Mouse (Mus musculus) thymus, adult 2 months (tissue): ENCODE measurements around the gene Ccdc162. TPM values are rescaled to one million over a fixed set of nuclear protein-coding genes. Genes with fewer than 3 reads are reported as not detected.
A peak's percentile ranks its signal among the peaks of the same experiment; 100 is the strongest.
"Not testable (repeated sequence)": the region's sequence is repeated elsewhere in the genome, so short reads cannot be mapped to it uniquely, and the experiment has no call there.

Experiments used
- DNase-seq: peaks from one replicate; pipeline ENCODE4 v3.0.0; 2021
- H3K27ac ChIP-seq: fragments of 200-500 bp; 2 replicates; pipeline ENCODE4 v1.5.1; 2012; ENCODE audit warnings: low read length, control low read depth; ENCODE audit not compliant: control insufficient read depth, insufficient read depth
- H3K27me3 ChIP-seq: fragments of 200-500 bp; 2 replicates; pipeline ENCODE4 v1.6.1; 2012; ENCODE audit warnings: mild to moderate bottlenecking, low read length, moderate library complexity, mixed read lengths; ENCODE audit not compliant: control insufficient read depth, insufficient read depth
- H3K36me3 ChIP-seq: fragments of 200-500 bp; 2 replicates; pipeline ENCODE4 v1.6.1; 2012; ENCODE audit warnings: mild to moderate bottlenecking, low read length, moderate library complexity; ENCODE audit not compliant: control insufficient read depth, insufficient read depth
- H3K4me1 ChIP-seq: fragments of 200-500 bp; replicated peaks from 2 replicates; pipeline ENCODE4 v1.6.1; 2012; ENCODE audit warnings: low read length; ENCODE audit not compliant: control insufficient read depth, insufficient read depth
- H3K4me3 ChIP-seq: fragments of 200-500 bp; 2 replicates; pipeline ENCODE4 v1.5.1; 2012; ENCODE audit warnings: mild to moderate bottlenecking, low read length, control low read depth, moderate library complexity; ENCODE audit not compliant: control insufficient read depth, insufficient read depth
- CTCF ChIP-seq: fragments of 200-500 bp; IDR thresholded peaks from 2 replicates; pipeline ENCODE4 v1.5.1; 2012; ENCODE audit warnings: mild to moderate bottlenecking, control low read depth, low read length, moderate library complexity, borderline replicate concordance; ENCODE audit not compliant: control insufficient read depth, poor library complexity, insufficient read depth; ENCODE audit errors: extremely low read depth
- POLR2A ChIP-seq: fragments of 200-500 bp; IDR thresholded peaks from 2 replicates; pipeline ENCODE4 v1.6.1; 2012; ENCODE audit warnings: mild to moderate bottlenecking, low read length, control low read depth, moderate library complexity; ENCODE audit not compliant: control insufficient read depth, poor library complexity, insufficient read depth; ENCODE audit errors: extremely low read depth
- WGBS: fragments of 180-500 bp; shearing (Covaris S2); methylation state at CpG from one replicate; pipeline ENCODE4 v1.1.7; 2018; 5-methylcytosine and 5-hydroxymethylcytosine counted together
- polyA plus RNA-seq: library from polyadenylated mRNA; depleted of rRNA; stranded (reverse); fragments of >200 nt; gene quantifications from 2 replicates; pipeline ENCODE4 v1.2.3, GENCODE M21; 2012

Gene Ccdc162
- polyA plus RNA-seq, 1 experiment: 5.1 TPM

- H3K4me1 ChIP-seq: no peaks in the 10 kb centered on the region
- TF ChIP-seq CTCF (no peak), POLR2A (no peak)
- H3K27me3 ChIP-seq: no peaks in the 10 kb centered on the region
- H3K4me3 ChIP-seq: no peak overlapping the region
- WGBS: 91% methylated on average over 4 of the region's 4 CpGs
- H3K36me3 ChIP-seq: no peaks in the 10 kb centered on the region
- no peak overlapping the region for H3K27ac ChIP-seq
- no peak for DNase-seq
Measured at GRCm38 (mm10) chr10:41514301-41514700, 202.1 kb downstream of the Ccdc162 start.

- Histone ChIP-seq H3K4me1 (no peaks in the 10 kb centered on the region), H3K27me3 (no peaks in the 10 kb centered on the region), H3K27ac (no peak overlapping the region), H3K4me3 (no peak overlapping the region), H3K36me3 (no peaks in the 10 kb centered on the region)
- WGBS: 61% methylated on average over 2 of the region's 2 CpGs
- DNase-seq: peak; percentile 56
- TF ChIP-seq CTCF (no peak), POLR2A (no peak)
Measured at GRCm38 (mm10) chr10:41509160-41509559, 207.3 kb downstream of the Ccdc162 start.

GRCm38 (mm10) chr10:41505446-41505845 lies 211.0 kb downstream of the Ccdc162 start:
- not testable (repeated sequence) for H3K36me3 ChIP-seq, H3K27ac ChIP-seq, H3K4me1 ChIP-seq, H3K4me3 ChIP-seq, H3K27me3 ChIP-seq
- DNase-seq: peak; percentile 64
- WGBS: 4% methylated on average over 3 of the region's 3 CpGs

- Histone ChIP-seq H3K27ac (no peak overlapping the region), H3K4me3 (no peak overlapping the region), H3K4me1 (no peaks in the 10 kb centered on the region), H3K27me3 (no peaks in the 10 kb centered on the region), H3K36me3 (no peaks in the 10 kb centered on the region)
- no peak for TF ChIP-seq POLR2A
- no peak for TF ChIP-seq CTCF
- 93% methylated on average over 1 of the region's 1 CpGs for WGBS
- DNase-seq: no peak
Measured at GRCm38 (mm10) chr10:41504996-41505395, 211.4 kb downstream of the Ccdc162 start.

- H3K27me3 ChIP-seq: no peaks in the 10 kb centered on the region
- no peak overlapping the region for H3K4me3 ChIP-seq
- H3K4me1 ChIP-seq: no peaks in the 10 kb centered on the region
- whole genome bisulfite sequencing: 86% methylated on average over 4 of the region's 4 CpGs
- DNase-seq: no peak
- H3K36me3 ChIP-seq: no peaks in the 10 kb centered on the region
- TF ChIP-seq POLR2A: no peak
- TF ChIP-seq CTCF: no peak
- no peak overlapping the region for H3K27ac ChIP-seq
Measured at GRCm38 (mm10) chr10:41500941-41501340, 215.5 kb downstream of the Ccdc162 start.

- no peak for DNase-seq
- H3K27ac ChIP-seq: no peak overlapping the region
Measured at GRCm38 (mm10) chr10:41491111-41491510, 225.3 kb downstream of the Ccdc162 start.

GRCm38 (mm10) chr10:41490518-41490873 lies 225.9 kb downstream of the Ccdc162 start:
- no peak overlapping the region for H3K27ac ChIP-seq
- under 1% methylated on average over 29 of the region's 29 CpGs for WGBS
- H3K36me3 ChIP-seq: peaks cover 24% of the 10 kb centered on the region
- H3K4me1 ChIP-seq: peaks cover 24% of the 10 kb centered on the region
- H3K27me3 ChIP-seq: no peaks in the 10 kb centered on the region
- peak overlapping the region; percentile 84 for H3K4me3 ChIP-seq
- TF ChIP-seq CTCF (no peak), POLR2A (0 out of 2 replicates have a peak, but pooled peaks have one; percentile 3)
- DNase-seq: no peak

More at GRCm38 (mm10) chr10:41491111-41491510, 225.3 kb downstream of the Ccdc162 start:
- H3K27me3 ChIP-seq: no peaks in the 10 kb centered on the region
- peaks cover 18% of the 10 kb centered on the region for H3K36me3 ChIP-seq
- H3K4me1 ChIP-seq: peaks cover 24% of the 10 kb centered on the region
- no peak overlapping the region for H3K4me3 ChIP-seq
- no peak for TF ChIP-seq POLR2A
- no peak for TF ChIP-seq CTCF
- WGBS: 26% methylated on average over 4 of the region's 4 CpGs
